Mouse (Mus musculus) activated CD4-positive, CD25-positive, alpha-beta regulatory T cell, adult 4 months (primary cell): ENCODE data around the gene Ipo11. TPM values are rescaled to one million over a fixed set of nuclear protein-coding genes. Genes with fewer than 3 reads are reported as not detected.

Source experiments
- ATAC-seq: one replicate; pipeline ENCODE4 v1.8.0; 2017
- polyA plus RNA-seq, 2 experiments: library from polyadenylated mRNA; unstranded; fragments of 100-300 nt; shearing (Covaris generic); gene quantifications; one replicate each; pipeline ENCODE4 v1.2.1; 2017

The Ipo11 gene
- polyA plus RNA-seq, 2 experiments from 2014 or later: 24.2 to 36.6 TPM

DNA sequence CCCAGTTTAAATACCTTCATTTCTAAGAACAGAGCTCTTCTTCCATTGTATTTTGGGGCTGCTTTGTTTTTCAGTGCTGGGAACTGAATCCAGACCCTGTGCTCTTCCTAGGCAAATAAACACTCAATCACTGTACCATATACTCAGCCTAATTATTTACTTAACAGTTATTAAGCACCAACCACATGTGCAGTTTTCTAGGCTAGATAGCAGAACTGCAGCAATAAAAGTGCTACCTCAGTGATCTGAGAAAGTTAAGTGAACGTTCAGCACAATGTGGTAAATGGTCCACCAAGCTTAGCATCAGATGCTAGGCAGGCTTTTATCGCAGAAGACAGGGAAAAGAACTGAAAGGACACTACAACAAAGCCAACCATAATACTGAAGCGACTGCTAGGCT lies 32.1 kb downstream of the Ipo11 start:
- ATAC-seq: no peak

DNA sequence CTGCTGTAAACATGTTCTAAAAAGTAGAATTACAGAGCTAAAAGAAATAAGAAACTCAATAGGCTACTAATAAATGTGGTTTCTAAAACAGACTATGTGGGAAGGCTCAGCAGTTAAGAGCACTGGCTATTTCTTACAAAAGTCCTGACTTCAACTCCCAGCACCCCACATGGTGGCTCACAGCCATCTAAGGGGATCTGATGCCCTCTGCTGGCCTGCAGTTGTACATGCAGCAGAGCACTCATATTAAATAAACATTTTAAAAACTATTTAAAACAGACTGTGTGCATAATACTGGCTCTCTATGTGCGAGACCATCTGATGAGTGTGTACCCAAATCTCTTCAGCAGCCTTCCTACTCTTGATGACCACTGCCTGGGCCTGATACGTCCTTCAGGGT lies 42.5 kb downstream of the Ipo11 start:
- ATAC-seq: peak; percentile 54

DNA sequence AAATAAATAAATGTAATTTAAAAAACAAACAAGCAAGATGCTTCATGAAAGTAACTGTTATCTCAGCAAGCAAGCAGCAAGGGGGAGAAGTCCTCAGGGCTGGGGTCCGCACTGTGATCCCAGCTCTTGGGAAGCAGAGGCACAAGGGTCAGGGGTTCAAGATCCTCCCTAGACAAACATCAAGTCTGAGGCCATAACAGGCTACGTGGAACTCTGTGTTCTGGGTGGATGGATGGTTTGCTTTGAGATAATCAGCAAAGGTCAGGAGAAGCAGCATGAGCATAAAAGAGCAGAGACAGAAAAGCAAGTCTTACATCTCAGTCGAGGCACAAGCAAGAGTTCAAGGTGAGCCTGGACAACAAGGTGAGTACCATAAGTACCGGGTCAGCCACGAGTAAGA lies 43.1 kb downstream of the Ipo11 start:
- no peak for ATAC-seq

DNA sequence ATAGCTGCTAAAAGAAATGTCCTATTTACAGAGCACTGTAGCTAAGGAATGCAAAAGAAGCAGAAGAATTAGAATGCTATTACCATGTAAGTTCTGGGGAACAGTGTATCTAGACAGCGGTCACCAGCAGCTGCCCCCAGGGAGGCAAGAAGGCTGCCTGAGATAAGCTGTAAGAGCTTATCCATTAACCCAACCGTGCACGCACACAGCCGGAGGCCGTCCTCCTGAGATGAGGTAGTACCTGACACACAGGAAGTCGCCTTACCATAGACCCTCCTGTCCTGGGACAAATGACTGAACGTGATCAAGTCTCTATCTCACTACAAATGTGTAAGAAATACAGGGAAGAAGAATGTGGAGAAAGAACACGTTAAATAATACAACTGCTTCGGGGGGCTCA lies 43.6 kb downstream of the Ipo11 start:
- ATAC-seq: no peak

GRCm38 (mm10) chr13:106887364-106887763 lies 49.4 kb downstream of the Ipo11 start:
- ATAC-seq: no peak

GRCm38 (mm10) chr13:106884249-106884648 lies 52.5 kb downstream of the Ipo11 start:
- no peak for ATAC-seq

DNA sequence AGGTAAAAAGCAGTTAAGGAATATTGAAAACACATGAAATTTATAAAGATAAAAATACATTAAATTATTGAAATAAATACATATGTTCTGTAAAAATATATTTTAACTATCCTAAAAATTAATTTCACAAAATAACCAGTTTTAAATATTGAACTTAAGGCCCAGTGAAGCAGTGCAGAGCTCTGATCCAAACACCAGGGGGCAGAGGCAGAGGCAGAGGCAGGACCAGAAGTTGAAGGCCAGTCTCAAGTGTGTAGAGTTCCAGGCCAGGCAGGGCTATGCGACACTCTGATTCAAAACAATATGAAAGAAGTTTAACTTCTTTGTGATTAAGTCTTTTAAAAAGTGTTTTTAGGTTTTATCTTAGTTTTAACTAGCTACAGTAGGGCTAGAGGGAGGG lies 60.5 kb downstream of the Ipo11 start:
- peak; percentile 59 for ATAC-seq

DNA sequence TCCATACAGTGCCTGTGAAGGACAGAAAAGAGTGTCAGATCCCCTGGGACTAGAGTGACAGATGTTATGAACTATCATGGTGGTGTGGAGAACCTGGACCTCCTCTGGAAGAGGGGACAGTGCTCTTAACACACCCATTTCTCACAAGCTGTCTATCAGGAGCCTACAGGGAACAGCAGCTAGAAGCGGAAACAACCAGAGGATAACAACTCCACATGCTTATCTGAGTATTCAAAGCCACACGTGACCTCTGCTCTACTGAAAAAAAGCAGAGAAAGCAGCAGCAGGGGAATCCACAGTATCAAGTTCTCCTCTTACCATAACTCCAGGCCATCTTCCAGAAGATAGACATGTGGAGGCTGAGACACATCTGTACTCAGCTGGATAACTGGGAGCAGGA lies 71.2 kb downstream of the Ipo11 start:
- ATAC-seq: no peak

DNA sequence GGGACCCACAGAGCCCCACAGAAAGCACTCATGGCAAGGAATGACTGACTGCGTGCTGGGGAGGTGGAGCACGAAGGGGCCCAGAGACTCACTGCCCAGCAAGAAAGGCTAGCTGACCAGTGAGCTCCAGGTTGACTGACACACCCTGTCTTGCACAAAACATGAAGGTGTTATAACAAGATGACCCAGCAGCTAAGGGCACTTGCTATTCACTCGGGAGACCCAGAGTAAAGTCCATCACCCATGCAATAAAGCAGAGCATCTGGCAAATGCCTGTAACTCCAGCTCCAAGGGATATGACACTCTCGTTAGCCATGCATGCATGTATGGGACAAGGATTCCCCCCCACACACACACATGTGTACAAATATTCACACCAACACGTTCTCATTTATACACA lies 78.0 kb downstream of the Ipo11 start:
- ATAC-seq: no peak

DNA sequence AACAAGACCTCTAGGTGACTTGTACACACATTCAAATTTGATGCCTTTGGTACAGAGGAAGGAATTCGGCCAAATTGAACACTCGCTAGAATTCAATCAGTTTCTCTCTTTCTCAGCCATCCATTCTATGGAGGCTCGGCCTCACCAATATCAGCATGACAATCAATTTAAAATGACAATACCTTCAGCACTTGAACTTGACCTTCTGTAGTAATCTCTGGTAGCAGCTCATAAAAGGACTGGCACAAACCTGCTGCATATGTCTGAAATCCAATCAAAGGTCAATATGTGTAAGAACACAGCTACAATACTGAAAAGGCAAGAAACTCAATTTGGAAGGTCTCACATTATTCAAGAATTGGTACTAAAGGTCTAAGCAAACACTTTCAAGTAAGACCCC lies 80.2 kb downstream of the Ipo11 start:
- no peak for ATAC-seq

DNA sequence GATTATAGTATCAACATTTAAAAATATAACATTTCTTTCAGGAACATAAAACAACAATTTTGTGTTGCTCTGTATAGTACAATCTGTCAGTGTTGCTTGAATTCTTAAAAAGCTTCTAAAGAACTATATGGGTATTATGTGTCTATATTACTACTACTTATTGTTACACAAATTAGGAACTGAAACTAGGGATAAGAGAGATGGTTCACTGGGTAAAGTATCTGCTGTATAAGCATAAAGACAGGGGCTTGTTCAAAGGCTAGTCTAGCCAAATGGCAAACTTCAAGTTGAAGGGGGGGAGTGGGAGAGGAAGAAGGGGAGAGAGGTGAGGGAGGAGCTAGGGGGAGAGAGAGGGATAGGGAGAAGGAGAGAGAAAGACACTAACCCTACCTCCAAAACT lies 89.2 kb downstream of the Ipo11 start:
- ATAC-seq: no peak

DNA sequence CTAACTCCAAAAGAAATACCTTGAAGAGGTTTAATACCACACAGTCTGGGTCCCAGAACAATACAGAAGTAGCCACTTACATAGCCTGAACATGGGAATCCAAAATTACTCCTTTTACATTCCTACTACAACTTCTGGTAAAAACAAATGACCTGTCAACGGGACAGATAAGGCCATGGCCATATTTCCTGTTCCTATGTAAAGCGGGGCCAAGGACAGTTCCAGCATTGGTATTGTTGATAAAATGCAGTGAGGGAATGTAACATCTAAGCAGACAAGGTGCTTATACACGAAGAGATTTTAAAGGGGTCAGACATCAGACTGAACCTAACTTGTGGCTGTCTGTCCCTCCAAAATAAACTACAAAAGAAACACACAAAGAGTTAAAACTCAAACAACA lies 91.8 kb downstream of the Ipo11 start:
- ATAC-seq: no peak

- ATAC-seq: no peak
These were observed 94.2 kb downstream of the Ipo11 start for GRCm38 (mm10) chr13:106842542-106842941.

DNA sequence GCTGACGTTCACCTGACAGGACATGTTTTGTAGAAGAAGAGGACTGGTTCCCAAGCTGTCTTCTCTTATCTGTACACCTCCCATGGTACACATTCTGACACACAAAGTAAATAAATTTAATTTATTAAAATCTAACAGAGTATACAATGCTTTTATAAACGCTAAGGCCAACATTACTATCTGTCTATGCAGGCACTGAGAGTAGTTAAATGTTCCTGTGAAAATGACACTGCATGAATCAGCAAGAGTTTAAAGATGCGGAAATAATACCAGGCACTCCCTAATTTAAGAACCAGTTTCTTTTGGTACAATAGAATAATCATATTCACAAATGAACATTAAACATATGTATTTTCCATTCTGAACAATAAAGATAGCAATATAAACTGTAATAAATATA lies 98.0 kb downstream of the Ipo11 start:
- no peak for ATAC-seq

DNA sequence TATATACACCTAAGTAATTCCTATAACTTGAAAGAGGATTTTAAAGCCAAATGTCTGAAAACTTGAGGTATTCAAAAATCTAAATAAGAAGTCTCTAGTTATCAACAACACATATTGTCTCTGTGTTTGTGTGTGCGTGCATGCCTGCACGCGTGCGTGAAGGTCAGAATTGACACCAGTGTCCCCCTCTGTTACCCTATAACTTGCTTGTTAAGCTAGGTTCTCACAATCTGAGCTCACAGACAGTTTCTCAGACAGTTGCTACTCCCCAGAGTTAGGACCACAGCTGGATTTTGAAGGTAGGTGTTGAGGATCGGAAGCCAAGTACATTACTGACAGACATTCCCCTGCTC lies 100.3 kb downstream of the Ipo11 start:
- peak; percentile 55 for ATAC-seq

GRCm38 (mm10) chr13:106835844-106836526 lies 100.8 kb downstream of the Ipo11 start:
- peak; percentile 99 for ATAC-seq

DNA sequence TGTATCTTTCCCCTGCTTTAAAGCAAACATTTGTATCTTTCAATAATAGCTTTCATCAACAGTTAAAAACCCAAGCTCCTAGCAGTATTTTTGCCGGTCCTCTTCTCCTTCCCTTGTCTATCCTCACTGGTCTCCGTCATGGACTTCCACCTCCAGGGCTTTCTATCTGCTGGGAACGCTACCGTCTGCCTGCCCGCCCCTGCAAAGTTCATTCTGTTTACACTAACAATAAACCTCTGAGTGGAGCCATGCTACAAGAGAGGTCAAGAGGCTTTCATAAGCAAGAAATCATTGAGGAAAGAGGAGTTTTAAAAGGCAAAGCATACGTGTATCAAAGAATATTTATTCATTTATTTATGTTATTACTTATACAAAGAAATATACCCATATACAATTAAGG lies 106.7 kb downstream of the Ipo11 start:
- ATAC-seq: no peak

DNA sequence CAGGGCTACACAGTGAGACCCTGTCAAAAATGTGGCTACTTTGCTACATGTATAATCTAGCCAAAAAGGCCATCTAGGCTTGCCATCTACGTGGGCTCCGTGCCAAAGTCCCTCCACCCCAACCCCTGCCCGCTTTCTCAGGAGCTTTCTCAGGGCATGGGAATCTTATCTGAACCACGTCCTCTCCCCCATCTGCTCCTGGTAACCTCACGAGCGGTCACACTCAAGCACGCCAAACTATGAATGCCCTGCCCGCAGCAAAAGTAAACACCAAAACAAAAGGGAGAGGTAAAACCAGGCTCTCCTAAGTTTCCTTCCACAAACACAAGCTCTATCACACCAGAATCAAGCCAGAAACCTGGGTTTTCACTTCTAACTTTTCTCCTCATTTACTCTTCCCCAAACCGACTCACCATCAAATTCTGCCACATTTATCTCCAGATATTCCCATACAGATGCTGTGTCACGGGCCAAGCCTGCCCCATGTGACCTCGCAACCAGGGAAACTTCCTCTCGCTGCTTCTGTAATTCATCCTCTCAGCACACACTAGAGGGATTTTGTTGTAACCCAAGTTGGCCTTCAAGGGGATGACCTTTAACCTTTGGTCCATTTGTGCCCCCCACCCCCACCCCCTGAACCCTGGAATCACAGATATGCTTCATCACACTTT lies 107.3 kb downstream of the Ipo11 start:
- ATAC-seq: no peak

DNA sequence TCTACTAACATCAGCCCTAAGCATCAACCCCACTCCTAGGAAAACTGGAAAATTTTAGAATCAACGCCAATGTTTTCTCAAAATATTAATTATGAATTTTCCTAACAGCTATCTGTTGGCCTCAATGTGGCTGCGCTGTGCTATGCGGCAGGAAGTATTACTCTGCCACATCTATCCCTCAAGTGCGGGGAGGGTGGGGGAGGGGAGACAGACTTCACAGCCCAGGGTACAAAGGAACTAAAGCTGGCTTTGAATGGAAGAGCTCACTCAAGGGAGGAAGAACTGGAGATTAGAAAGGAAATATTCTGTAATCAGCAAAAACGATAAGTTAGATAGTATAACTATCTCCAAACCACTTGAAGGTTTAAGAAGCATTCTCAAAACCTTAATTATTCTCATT lies 111.1 kb downstream of the Ipo11 start:
- no peak for ATAC-seq

GRCm38 (mm10) chr13:106823875-106824191 lies 112.9 kb downstream of the Ipo11 start:
- no peak for ATAC-seq

DNA sequence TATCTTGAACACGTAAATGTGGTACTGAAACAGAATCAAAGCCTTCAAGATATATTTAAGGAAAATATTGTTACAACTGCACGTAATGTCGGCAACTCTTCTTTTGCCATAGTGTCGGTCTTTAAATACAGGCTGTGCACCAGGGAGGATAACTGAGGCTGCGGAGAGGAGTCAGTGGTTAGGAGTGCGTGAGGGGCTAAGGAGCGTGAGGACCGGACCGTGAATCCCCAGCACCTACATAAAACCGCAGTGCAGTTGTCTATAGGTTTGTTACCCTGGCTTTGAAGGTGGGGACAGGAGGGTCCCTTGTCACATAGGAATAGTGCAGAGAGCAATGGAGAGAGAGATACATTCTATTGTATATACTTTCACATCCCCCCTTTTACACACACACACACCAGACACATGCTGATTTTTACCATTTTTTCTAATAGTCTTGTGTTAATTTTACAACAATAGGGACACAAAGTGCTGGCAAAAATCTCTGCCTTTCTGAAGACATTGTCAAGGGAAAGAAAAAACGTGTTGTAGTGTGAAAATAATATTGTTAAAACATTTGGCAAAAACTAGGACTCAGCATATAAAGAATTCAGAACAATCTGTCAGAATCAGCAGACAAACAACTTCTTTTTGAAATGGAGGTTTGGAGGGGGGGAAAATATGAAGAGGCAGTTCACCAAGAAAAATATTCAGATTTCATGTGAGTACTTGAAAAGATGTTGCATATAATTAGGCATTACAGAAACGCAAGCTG lies 113.5 kb downstream of the Ipo11 start:
- ATAC-seq: no peak

DNA sequence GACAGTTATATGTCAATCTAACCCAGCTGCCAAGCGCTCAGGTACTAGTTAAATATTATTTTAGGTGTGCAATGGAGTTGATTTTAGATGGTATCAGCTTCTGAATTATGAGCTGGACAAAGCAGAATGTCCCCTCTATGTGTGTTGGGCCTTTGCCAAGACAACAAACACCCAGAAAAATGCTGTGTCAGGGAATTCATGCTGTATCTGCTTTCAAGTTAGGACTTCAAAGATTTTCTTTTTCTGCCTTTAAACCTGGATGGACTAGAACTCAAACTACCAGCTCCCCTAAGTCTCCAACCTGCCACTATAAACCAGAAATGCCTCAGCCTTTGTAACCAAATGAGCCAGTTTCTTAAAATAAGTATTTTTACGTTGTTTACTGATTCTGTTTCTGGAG lies 116.6 kb downstream of the Ipo11 start:
- ATAC-seq: no peak

DNA sequence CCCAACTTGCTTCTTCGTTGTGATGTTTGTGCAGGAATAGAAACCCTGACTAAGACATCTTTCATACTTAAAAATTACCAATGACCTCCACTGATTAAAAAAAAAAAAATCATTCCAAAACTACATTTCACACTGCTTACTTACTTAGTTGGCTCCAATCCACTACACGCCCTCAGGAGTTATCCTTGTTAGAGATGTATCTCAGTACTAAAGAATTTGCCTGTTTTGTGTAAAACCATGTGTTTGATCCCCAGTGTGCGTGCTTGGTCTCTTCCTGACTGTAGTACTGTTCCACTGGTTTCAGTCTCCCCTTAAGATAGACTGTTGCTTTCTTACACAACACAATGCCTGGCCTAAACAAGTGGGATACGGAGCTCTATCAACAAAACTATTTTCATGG lies 117.0 kb downstream of the Ipo11 start:
- ATAC-seq: no peak

DNA sequence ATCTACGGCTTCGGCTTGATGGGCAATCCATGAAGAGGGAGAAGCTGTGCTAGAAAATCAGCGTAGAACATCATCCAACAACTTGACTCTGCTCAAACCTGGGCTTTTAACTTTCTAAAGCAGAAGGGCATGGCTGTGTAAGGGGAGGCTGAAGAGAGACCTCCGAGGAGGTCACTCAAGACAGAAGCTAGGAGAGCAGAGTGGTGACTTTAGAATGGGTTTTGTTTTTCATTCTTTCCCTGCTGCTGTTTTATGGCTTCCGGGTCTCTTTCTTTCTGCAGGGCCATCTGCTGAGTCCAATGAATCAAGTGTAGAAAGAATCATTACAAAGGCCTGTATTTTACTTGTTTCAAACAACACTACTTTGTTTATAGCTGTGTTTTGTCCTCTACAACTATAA lies 119.7 kb downstream of the Ipo11 start:
- no peak for ATAC-seq
